Mouse (Mus musculus): ENCODE data around the gene Hibch. TPM values are rescaled to one million over a fixed set of nuclear protein-coding genes. Genes with fewer than 3 reads are reported as not detected.
"Not testable (repeated sequence)": the region's sequence is repeated elsewhere in the genome, so short reads cannot be mapped to it uniquely, and the experiment has no call there.

Gene Hibch
- polyA plus RNA-seq, 1 experiment from 2014 or later = 25.7 TPM

GRCm38 (mm10) chr1:52924482-52924881 lies 79.8 kb downstream of the Hibch start:
- H3K36me3 ChIP-seq (ENCODE audit: control insufficient read depth, insufficient read depth, low read length); H3K9me3 ChIP-seq (ENCODE audit: control insufficient read depth, low read length); H3K4me2 ChIP-seq (ENCODE audit: low read depth, severe bottlenecking); H3K4me1 ChIP-seq (ENCODE audit: control insufficient read depth, insufficient read depth, low read length); H3K27ac ChIP-seq (replicated peaks; ENCODE audit: low read depth, low read length); H3K27me3 ChIP-seq (ENCODE audit: control insufficient read depth, insufficient read depth, low read length); H3K9ac ChIP-seq (ENCODE audit: low read length); ATAC-seq (ENCODE audit: insufficient number of reproducible peaks, low FRiP score, low TSS enrichment, low read depth); DNase-seq (ENCODE audit: low spot score); H3K4me3 ChIP-seq (ENCODE audit: low read depth, low read length): not testable (repeated sequence)
- WGBS = no CpG with 5 or more reads among the region's 1 CpGs

DNA sequence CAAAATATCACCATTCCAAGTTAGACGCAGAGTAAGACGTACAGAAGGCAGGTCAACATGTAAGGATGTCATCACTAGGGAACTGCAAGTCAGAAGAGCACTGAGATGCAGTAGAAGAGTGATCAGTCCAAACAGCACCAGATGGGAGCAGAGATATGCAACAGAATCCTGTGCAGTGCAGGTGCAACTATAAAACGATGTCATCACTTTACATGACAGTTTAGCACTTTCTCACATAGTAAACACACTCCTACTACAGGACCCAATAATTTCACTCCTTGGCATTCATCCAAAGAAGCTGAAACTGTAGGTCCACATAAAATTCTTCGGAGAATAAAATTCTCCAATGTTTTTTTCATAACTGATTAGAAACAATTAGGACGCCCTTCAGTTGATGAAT lies 89.8 kb downstream of the Hibch start:
- H3K36me3 ChIP-seq (ENCODE audit: control insufficient read depth, insufficient read depth, low read length) = no peaks in the 10 kb centered on the region
- H3K9me3 ChIP-seq (ENCODE audit: control insufficient read depth, low read length) = no peaks in the 10 kb centered on the region
- 84% methylated on average over 5 of the region's 5 CpGs for WGBS
- ATAC-seq (ENCODE audit: insufficient number of reproducible peaks, low FRiP score, low TSS enrichment, low read depth) = no peak
- DNase-seq (ENCODE audit: low spot score) = no peak
- no peaks in the 10 kb centered on the region for H3K4me1 ChIP-seq (ENCODE audit: control insufficient read depth, insufficient read depth, low read length)
- H3K4me3 ChIP-seq (ENCODE audit: low read depth, low read length) = no peak overlapping the region
- H3K27ac ChIP-seq (replicated peaks; ENCODE audit: low read depth, low read length) = no peak overlapping the region
- H3K4me2 ChIP-seq (ENCODE audit: low read depth, severe bottlenecking) = no peak overlapping the region
- no peak overlapping the region for H3K9ac ChIP-seq (ENCODE audit: low read length)
- H3K27me3 ChIP-seq (ENCODE audit: control insufficient read depth, insufficient read depth, low read length) = no peaks in the 10 kb centered on the region

DNA sequence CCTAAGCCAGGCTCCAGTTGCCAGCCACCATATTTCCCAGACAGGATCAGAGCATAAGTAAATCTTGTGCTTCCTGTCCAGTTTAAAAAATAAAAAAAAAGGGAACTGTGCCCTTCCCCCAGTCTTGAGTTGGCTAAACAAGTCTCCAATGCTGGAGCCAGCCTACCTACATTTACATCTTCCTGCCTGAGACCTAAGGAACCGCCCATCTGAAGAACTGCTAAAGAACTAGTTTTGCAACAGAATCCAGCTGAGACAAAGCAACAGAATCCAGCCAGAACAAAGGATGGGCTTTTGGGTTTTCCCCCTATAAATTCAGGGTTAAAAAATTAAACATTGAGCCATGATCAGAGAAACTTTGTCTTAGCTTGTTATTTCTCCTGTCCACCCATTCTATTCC lies 94.3 kb downstream of the Hibch start:
- no peak overlapping the region for H3K27ac ChIP-seq (replicated peaks; ENCODE audit: low read depth, low read length)
- ATAC-seq (ENCODE audit: insufficient number of reproducible peaks, low FRiP score, low TSS enrichment, low read depth) = no peak
- H3K9ac ChIP-seq (ENCODE audit: low read length) = no peak overlapping the region
- no peaks in the 10 kb centered on the region for H3K27me3 ChIP-seq (ENCODE audit: control insufficient read depth, insufficient read depth, low read length)
- no peak overlapping the region for H3K4me2 ChIP-seq (ENCODE audit: low read depth, severe bottlenecking)
- no peaks in the 10 kb centered on the region for H3K4me1 ChIP-seq (ENCODE audit: control insufficient read depth, insufficient read depth, low read length)
- H3K4me3 ChIP-seq (ENCODE audit: low read depth, low read length) = no peak overlapping the region
- WGBS = 90% methylated on average over 1 of the region's 1 CpGs
- no peak for DNase-seq (ENCODE audit: low spot score)
- no peaks in the 10 kb centered on the region for H3K9me3 ChIP-seq (ENCODE audit: control insufficient read depth, low read length)
- H3K36me3 ChIP-seq (ENCODE audit: control insufficient read depth, insufficient read depth, low read length) = no peaks in the 10 kb centered on the region

DNA sequence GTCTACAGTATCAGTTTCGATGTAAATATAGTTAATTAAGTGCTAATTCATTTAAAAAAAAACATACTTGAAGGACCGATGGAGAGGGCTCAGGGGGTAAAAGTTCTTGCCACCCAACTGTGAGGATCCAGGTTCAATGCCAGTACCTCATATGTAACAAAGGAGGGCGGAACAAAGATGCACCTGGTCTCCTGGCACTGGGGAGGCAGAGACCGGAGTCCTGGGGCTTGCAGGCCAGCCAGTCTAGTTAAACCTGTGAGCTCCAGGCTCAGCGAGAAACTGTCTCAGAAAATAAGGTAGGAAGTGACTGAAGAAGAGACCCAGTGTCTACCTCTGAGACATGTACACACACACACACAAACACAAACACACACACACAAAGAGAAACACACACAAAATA lies 103.2 kb downstream of the Hibch start:
- H3K9me3 ChIP-seq (ENCODE audit: control insufficient read depth, low read length) = no peaks in the 10 kb centered on the region
- H3K4me3 ChIP-seq (ENCODE audit: low read depth, low read length) = no peak overlapping the region
- ATAC-seq (ENCODE audit: insufficient number of reproducible peaks, low FRiP score, low TSS enrichment, low read depth) (no peak), DNase-seq (ENCODE audit: low spot score) (no peak)
- H3K4me2 ChIP-seq (ENCODE audit: low read depth, severe bottlenecking) = no peak overlapping the region
- no peaks in the 10 kb centered on the region for H3K36me3 ChIP-seq (ENCODE audit: control insufficient read depth, insufficient read depth, low read length)
- 89% methylated on average over 5 of the region's 5 CpGs for WGBS
- no peaks in the 10 kb centered on the region for H3K4me1 ChIP-seq (ENCODE audit: control insufficient read depth, insufficient read depth, low read length)
- no peaks in the 10 kb centered on the region for H3K27me3 ChIP-seq (ENCODE audit: control insufficient read depth, insufficient read depth, low read length)
- no peak overlapping the region for H3K9ac ChIP-seq (ENCODE audit: low read length)
- no peak overlapping the region for H3K27ac ChIP-seq (replicated peaks; ENCODE audit: low read depth, low read length)

DNA sequence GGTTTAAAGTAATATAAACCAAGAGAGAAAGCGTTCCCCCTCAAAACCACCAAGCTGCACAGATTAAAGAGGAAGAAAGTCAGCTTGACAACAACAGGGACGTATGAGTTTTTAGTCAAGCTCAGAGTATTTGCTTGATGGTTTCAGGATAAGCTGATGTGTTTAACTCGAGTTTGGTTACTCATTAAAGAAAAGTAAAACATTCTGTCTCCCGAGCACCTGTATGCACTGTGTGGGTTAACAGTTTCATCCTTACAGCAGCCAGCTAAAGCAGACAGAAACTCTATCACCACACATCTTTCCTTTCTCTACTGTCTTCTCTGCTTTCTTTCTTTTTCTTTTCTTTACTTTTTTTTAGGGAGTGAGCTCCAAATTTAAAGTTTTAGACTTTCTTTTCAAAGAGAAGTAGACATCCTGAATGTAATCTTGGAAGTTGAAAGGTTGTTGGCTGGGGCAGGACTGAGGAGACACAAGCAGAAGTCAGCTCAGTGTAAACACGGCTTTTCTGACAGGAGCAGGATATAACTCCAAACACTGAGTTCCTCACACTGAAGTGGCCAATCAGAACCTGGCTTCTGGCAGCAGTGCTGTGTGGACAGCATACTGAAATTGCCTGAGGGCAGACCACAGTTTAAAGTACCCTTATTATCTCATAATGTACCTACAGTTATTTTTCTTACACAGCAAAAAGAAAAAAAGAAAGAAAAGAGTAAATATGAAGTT lies 106.6 kb downstream of the Hibch start:
- H3K36me3 ChIP-seq (ENCODE audit: control insufficient read depth, insufficient read depth, low read length) = no peaks in the 10 kb centered on the region
- no peak for ATAC-seq (ENCODE audit: insufficient number of reproducible peaks, low FRiP score, low TSS enrichment, low read depth)

DNA sequence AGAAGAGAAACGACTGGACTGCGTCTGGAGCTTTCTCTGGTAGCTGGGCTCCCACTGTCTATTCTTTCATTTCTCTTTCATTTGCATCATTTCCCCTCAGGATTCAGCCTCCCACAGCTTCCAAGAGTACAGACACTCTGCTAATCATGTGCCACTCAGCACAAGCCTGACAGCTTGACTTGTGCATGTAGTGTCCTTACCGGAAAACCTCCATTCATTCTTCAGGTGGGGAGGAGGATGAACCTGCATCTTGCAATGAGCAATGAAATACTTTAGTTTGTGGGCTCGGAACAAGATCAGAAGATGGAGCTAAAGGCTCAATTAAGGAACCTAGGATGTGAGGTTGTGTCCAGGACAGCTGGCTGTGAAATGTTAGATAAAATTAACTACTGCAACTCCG lies 107.4 kb downstream of the Hibch start:
- Histone ChIP-seq H3K27ac (replicated peaks; ENCODE audit: low read depth, low read length) (no peak overlapping the region), H3K9ac (ENCODE audit: low read length) (no peak overlapping the region), H3K4me2 (ENCODE audit: low read depth, severe bottlenecking) (peak overlapping the region; percentile 96), H3K9me3 (ENCODE audit: control insufficient read depth, low read length) (no peaks in the 10 kb centered on the region), H3K4me3 (ENCODE audit: low read depth, low read length) (peak overlapping the region; percentile 54), H3K4me1 (ENCODE audit: control insufficient read depth, insufficient read depth, low read length) (no peaks in the 10 kb centered on the region), H3K36me3 (ENCODE audit: control insufficient read depth, insufficient read depth, low read length) (no peaks in the 10 kb centered on the region), H3K27me3 (ENCODE audit: control insufficient read depth, insufficient read depth, low read length) (0 out of 2 replicates have a peak, but pooled peaks cover 3% of the 10 kb centered on the region)
- 3% methylated on average over 5 of the region's 5 CpGs for WGBS
- DNase-seq (ENCODE audit: low spot score) = no peak
- no peak for ATAC-seq (ENCODE audit: insufficient number of reproducible peaks, low FRiP score, low TSS enrichment, low read depth)

More for the DNA sequence above, 106.6 kb downstream of the Hibch start:
- Histone ChIP-seq H3K4me3 (ENCODE audit: low read depth, low read length) (no peak overlapping the region), H3K4me1 (ENCODE audit: control insufficient read depth, insufficient read depth, low read length) (no peaks in the 10 kb centered on the region), H3K27ac (replicated peaks; ENCODE audit: low read depth, low read length) (no peak overlapping the region), H3K27me3 (ENCODE audit: control insufficient read depth, insufficient read depth, low read length) (0 out of 2 replicates have a peak, but pooled peaks cover 3% of the 10 kb centered on the region), H3K9ac (ENCODE audit: low read length) (no peak overlapping the region), H3K4me2 (ENCODE audit: low read depth, severe bottlenecking) (no peak overlapping the region), H3K9me3 (ENCODE audit: control insufficient read depth, low read length) (no peaks in the 10 kb centered on the region)
- 62% methylated on average over 5 of the region's 5 CpGs for WGBS
- DNase-seq (ENCODE audit: low spot score) = no peak

- no peak overlapping the region for H3K27ac ChIP-seq (replicated peaks; ENCODE audit: low read depth, low read length)
- ATAC-seq (ENCODE audit: insufficient number of reproducible peaks, low FRiP score, low TSS enrichment, low read depth) = peak; percentile 69
Observed at GRCm38 (mm10) chr1:52952551-52953397, 108.0 kb downstream of the Hibch start.

DNA sequence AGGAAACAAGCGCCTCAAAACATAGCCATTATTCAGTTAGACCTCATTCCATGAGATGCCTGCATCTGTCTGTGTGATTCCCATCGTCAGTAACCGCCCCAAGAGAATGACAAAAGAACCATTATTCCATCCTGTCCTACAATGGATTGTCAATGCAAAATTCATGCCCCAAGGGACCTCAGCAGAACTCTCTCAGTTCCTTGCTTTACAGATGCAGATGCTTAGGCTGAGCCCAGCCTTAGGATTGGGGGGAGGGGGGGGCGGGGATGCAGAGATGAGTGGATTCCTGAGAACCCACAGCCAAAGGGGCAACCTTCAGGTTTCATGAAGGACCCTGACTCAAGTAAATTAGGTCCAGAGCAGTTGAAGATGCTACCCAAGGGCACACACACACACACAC lies 108.8 kb downstream of the Hibch start:
- Histone ChIP-seq H3K36me3 (ENCODE audit: control insufficient read depth, insufficient read depth, low read length) (no peaks in the 10 kb centered on the region), H3K4me3 (ENCODE audit: low read depth, low read length) (no peak overlapping the region), H3K9ac (ENCODE audit: low read length) (no peak overlapping the region), H3K27ac (replicated peaks; ENCODE audit: low read depth, low read length) (no peak overlapping the region), H3K4me1 (ENCODE audit: control insufficient read depth, insufficient read depth, low read length) (no peaks in the 10 kb centered on the region), H3K27me3 (ENCODE audit: control insufficient read depth, insufficient read depth, low read length) (0 out of 2 replicates have a peak, but pooled peaks cover 3% of the 10 kb centered on the region), H3K4me2 (ENCODE audit: low read depth, severe bottlenecking) (no peak overlapping the region; the same call in 1 of the 2 replicates), H3K9me3 (ENCODE audit: control insufficient read depth, low read length) (no peaks in the 10 kb centered on the region)
- ATAC-seq (ENCODE audit: insufficient number of reproducible peaks, low FRiP score, low TSS enrichment, low read depth) (no peak), DNase-seq (ENCODE audit: low spot score) (no peak)
- 16% methylated on average over 4 of the region's 4 CpGs for WGBS

More at GRCm38 (mm10) chr1:52952551-52953397, 108.0 kb downstream of the Hibch start:
- DNase-seq (ENCODE audit: low spot score) = peak; percentile 51
- Histone ChIP-seq H3K4me2 (ENCODE audit: low read depth, severe bottlenecking) (peak overlapping the region; percentile 96), H3K36me3 (ENCODE audit: control insufficient read depth, insufficient read depth, low read length) (no peaks in the 10 kb centered on the region), H3K4me3 (ENCODE audit: low read depth, low read length) (peak overlapping the region; percentile 54), H3K9ac (ENCODE audit: low read length) (peak overlapping the region; percentile 53), H3K4me1 (ENCODE audit: control insufficient read depth, insufficient read depth, low read length) (no peaks in the 10 kb centered on the region), H3K9me3 (ENCODE audit: control insufficient read depth, low read length) (no peaks in the 10 kb centered on the region), H3K27me3 (ENCODE audit: control insufficient read depth, insufficient read depth, low read length) (0 out of 2 replicates have a peak, but pooled peaks cover 3% of the 10 kb centered on the region)
- under 1% methylated on average over 47 of the region's 47 CpGs for WGBS
